Mouse (Mus musculus): ENCODE data around the gene Fezf2. TPM values are rescaled to one million over a fixed set of nuclear protein-coding genes. Genes with fewer than 3 reads are reported as not detected.
A peak's percentile ranks its signal among the peaks of the same experiment; 100 is the strongest.

The Fezf2 gene
- total RNA-seq (2021) (not detected), polyA plus RNA-seq (2012; rRNA removed) (not detected in 2 replicates)
- long read RNA-seq = 0 reads

- DNase-seq = no peak
These were observed at the start of gene Fezf2 for GRCm38 (mm10) chr14:12348089-12348488. Fezf2 (minus strand) TSS chr14:12348189.

GRCm38 (mm10) chr14:12397561-12397960 lies 49.6 kb upstream of the Fezf2 start:
- DNase-seq = peak; percentile 14

- DNase-seq = peak; percentile 14
These were observed 46.3 kb upstream of the Fezf2 start for GRCm38 (mm10) chr14:12394318-12394717.

DNA sequence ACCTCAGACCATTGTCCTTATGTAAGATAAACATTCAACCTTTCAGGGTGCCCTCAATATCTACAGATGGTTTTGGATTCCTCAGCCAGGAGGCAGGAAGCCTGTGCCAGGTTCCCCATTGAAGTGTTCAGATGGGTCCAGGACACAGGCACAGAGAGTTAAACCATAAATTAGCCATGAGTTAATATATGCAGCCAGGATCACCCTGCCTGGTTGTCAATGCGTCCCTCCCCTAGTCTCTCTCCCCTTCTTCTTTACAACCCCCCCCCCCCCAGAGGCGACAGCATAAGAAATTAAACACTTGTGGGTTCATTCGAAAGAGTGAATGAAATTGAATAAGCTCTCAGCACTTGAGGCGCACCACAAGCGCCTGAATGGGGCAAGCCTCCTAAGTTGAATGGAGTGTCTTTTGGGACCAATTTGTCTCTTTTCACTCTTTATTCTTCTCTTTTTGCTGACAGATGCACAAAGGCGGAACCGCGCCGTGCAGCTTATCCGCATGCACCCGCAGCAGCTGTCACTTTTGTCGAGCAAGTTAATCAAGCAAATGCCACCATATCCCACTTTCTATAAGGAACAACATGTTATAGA lies 45.4 kb upstream of the Fezf2 start:
- DNase-seq = no peak

GRCm38 (mm10) chr14:12391167-12391566 lies 43.2 kb upstream of the Fezf2 start:
- no peak for DNase-seq

DNA sequence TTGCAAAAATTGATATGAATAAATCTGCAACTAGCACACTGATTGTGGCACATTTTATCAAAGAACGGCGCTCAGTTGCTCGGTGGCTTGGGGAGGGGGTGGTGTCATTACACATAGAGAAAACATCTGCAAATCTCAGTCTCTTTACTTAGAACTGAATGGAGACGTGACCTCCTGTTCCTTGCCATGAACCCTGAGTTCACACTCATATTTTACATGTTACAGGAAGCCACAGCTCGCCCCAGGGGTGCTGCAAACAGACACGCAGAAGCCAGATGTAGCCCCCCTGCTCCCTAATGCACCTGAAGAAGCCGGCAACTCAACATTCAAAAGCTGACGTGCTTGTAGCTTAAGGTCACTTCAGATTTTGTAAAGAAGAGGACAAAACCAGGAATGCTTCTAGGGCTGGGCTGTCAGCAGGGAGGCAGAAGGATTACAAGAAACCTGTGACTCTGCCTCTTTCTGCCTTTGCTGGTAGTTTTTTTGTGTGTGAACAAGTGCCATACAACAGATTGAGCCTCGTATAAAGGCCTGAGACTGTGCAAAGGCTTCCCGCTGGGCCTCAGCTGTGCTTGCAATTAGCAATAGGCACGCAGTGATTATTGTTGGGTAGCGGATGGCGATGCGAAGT lies 40.9 kb upstream of the Fezf2 start:
- DNase-seq = no peak

DNA sequence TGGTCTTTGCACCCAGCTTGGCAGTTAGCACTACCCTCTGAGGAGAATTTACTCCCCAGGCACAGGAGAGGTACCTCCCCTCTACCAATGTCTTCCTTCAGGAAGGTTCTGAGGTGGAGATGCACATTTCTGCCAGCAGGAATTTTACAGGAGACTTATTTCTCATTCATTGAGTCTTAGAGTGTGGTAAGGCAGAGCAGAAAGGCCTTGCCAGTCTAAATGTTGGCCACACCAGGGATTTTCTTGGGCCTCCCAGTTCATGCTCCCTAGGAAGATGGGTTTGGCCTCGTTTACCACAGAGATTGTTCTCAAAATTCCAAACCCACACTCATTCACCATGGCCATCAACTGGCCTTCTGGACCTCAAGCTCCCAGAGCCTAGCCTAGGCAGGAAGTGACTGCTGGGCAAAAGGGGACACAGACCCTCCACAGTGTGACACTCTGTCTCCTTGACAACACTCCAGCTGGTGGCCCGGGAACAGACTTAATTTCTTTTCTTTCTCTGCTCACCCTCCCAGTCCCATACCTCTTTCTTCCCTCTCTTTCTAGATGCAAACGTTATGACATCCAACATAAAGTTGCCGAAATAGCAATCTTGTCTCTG lies 40.3 kb upstream of the Fezf2 start:
- no peak for DNase-seq

DNA sequence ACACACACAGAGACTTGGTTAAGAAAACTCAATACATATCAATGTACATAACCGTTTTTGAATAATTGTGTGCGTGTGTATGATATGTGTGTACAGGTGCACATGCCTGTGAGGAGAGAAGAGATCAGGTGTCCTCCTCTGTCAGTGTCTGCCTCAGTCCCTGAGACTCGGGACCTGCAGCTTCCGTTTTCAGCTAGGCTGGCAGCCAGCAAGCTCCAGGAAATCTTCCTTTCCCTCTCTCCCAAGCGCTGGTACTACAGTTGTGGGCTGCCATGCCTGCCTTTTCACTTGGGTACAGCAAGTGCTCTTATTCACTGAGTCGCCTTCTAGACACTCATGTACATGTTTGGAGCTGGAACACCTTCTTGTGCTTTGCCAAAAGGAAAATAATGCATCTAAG lies 39.2 kb upstream of the Fezf2 start:
- no peak for DNase-seq

- DNase-seq = no peak
These were observed 29.9 kb upstream of the Fezf2 start for GRCm38 (mm10) chr14:12377883-12378282.

DNA sequence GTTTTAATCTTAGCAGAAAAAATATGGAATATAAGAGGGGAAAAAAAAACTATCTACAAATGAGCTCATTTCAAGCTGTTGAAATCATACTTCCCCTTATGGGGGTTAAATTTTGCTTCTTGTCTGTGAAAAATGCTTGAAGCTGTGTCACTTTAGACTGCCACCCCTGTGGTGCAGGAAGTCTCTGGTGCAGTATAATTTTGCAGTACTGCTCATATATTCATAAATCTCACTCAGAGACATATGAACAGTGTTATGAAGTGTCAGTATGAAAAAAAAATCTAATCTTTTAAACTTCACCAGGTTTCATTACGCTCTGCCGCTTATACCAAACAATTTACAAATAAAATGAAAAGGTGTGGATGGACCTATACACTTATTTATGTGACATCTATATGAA lies 29.3 kb upstream of the Fezf2 start:
- no peak for DNase-seq

DNA sequence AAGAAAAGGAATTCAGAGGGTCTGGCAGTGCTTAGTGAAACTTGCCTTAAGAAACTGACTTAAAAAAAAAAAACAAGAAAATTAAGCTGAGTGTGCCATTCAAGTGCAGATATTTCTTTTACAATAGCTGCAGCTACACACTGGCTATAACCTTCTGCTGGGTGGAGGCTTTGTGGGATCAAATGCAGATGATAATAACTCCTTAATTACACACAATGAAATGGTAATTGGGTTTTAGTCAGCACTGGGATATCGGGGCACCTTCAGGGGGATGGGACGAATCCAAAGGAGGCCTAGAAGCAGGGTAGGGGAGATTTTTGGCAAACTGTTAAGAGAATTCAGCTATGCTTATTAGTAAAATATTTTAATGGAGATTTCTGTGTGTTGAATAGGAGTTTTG lies 27.5 kb upstream of the Fezf2 start:
- DNase-seq = no peak

GRCm38 (mm10) chr14:12350271-12350916 lies 2.4 kb upstream of the Fezf2 start:
- no peak for DNase-seq

GRCm38 (mm10) chr14:12349334-12350090 lies 1.5 kb upstream of the Fezf2 start:
- DNase-seq = no peak

- DNase-seq = no peak
These were observed 956 bp downstream of the Fezf2 start for GRCm38 (mm10) chr14:12346865-12347600.

DNA sequence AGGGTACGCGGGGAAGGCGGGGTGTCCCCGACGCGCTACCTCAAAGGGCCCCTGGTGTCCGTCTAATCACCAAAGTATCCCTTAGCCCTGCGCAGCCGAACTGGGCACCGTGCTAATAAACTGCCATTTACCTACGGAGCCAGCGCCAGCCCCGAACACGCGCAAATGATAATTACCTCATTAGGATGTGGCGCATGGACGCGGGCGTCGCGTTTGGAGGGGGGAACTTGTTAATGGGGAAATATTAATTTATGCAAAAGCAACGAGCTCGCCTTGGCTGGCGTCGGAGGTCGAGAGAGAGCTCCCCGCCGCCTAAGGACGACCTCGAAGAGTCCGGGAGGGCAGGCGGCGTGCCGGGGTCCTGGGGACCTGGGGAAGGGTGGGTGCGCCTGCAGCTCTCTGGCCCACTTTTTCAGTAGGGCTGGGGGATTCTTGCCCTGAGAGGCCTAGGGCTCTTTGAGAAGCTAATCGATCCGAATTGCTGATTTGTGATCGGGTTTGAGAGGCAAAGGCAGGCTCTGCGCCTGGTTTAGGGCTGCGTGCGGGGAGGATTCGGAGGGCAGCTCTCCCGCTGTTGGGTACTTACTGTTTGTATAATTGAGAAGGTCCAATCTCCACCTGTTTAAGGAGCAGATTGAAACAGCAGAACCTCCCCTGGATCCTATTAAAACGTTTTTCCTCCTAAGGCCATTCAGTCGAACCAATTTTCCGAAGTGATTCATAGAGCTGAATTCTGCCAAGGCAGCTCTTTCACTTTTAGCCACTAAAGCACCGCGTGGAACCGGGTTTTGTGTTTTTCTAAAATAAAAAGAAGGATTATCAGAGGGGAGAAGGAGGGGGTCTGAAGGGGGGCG lies 1.8 kb downstream of the Fezf2 start:
- DNase-seq = peak; percentile 16

DNA sequence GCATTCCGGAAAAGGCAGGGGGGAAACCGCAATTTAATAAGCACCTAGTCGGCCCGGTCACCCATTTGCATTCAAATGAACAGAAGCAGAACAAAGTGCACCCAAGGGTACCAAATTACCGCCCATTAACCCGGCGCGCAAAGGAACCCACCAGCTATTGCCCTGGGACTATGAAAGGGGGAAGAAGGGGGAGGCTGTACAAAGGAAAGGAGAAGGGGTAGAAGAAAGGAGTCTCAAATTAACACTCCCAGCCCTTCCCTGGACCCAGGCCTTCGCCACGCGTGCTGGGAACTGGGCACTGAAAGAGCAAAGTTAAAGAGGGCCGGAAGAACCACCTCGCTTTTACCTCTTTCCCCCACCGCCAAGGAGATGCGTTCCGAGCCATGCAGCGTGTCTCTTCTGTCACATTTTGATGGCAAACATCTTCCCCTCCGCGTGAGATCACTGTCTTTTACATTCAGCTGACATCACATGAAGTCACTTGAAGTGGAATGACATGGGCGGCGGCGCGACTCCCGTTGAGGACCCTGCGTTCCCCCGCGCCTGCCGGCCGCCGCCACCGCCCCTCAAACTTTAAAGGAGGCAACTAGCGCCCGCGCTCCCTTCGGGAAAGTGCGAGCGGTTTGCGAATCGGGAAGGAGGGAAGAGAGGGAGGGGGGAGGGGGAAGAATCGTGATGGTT lies 2.6 kb downstream of the Fezf2 start:
- no peak for DNase-seq

GRCm38 (mm10) chr14:12344746-12345240 lies 3.2 kb downstream of the Fezf2 start:
- DNase-seq = peak; percentile 50

- DNase-seq = no peak
These were observed 3.8 kb downstream of the Fezf2 start for GRCm38 (mm10) chr14:12344061-12344745.

- DNase-seq = no peak
These were observed 4.5 kb downstream of the Fezf2 start for GRCm38 (mm10) chr14:12343451-12343941.
